Mouse (Mus musculus): ENCODE measurements around the gene Anapc15-ps.

Anapc15-ps gene

DNA sequence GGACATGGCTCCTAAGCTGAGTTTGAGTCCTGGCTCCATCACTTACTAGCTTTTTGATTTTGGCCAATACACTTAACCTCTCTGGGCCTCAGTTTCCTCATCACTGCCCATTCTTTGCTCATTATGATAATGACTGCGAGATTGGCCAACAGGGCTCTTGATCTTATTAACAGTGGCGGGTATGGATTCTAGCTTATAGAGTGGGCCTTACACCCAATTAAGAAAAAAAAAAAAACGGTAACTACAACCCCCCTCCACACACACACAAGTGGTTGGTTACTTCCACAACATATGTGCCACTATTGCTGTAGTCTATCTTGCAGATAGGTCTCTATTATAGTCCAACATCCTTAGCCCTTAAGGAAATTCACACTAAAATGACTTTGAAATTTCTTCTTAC, at the start of gene Anapc15-ps:
Gene Anapc15-ps, minus strand, starts transcription at position 101 of the 400 bp plus-strand sequence.
- DNase-seq (ENCODE audit: low spot score) = no peak

DNA sequence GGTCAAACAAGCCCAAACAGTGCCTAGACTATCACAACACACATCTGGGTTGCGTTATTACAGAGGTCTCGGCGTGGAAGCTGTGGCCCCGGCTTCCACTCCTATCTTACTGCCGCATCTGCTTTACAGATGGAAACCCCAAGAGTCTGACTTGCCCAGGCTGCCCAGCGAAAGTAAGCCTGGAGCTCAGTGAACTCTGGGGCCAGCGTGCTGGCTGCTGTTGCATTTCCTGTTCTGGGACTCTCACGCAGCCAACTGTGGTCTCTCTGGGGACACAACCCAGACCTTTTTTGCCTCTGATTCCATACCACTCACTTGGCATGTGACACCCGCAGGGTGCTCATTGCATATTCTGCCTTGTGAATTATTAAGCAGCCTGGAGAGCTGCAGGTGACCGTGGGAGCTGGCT, 49.0 kb upstream of the Anapc15-ps start:
- DNase-seq (ENCODE audit: low spot score) = no peak

- DNase-seq (ENCODE audit: low spot score) = no peak
Measured at GRCm38 (mm10) chr10:95720181-95720798, 47.0 kb upstream of the Anapc15-ps start.

DNA sequence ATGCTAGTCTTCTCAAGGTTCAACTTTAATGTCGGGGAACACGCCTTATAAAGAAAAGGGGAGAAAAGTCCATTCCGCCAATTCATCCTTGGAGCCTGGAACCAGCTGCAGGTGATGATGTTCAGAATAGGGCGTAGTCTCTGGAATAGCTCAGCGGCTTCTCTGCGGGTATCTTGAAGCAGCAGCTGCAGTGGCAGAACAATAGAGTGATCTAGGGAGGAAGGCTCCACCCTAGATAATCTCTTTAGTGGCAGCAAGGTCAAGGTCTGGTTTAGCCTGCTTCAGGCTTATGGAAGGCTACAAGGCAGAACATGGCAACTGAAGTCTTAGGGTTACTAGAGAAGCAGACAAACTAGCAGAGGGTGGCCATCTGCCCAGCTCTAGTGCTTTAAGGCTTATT, 46.2 kb upstream of the Anapc15-ps start:
- no peak for DNase-seq (ENCODE audit: low spot score)

GRCm38 (mm10) chr10:95718760-95719159, 45.5 kb upstream of the Anapc15-ps start:
- no peak for DNase-seq (ENCODE audit: low spot score)

- no peak for DNase-seq (ENCODE audit: low spot score)
Measured at GRCm38 (mm10) chr10:95717106-95717680, 43.9 kb upstream of the Anapc15-ps start.

GRCm38 (mm10) chr10:95715687-95716086, 42.4 kb upstream of the Anapc15-ps start:
- DNase-seq (ENCODE audit: low spot score) = no peak

- no peak for DNase-seq (ENCODE audit: low spot score)
Measured at GRCm38 (mm10) chr10:95712221-95712620, 39.0 kb upstream of the Anapc15-ps start.

GRCm38 (mm10) chr10:95709903-95710660, 36.8 kb upstream of the Anapc15-ps start:
- no peak for DNase-seq (ENCODE audit: low spot score)

DNA sequence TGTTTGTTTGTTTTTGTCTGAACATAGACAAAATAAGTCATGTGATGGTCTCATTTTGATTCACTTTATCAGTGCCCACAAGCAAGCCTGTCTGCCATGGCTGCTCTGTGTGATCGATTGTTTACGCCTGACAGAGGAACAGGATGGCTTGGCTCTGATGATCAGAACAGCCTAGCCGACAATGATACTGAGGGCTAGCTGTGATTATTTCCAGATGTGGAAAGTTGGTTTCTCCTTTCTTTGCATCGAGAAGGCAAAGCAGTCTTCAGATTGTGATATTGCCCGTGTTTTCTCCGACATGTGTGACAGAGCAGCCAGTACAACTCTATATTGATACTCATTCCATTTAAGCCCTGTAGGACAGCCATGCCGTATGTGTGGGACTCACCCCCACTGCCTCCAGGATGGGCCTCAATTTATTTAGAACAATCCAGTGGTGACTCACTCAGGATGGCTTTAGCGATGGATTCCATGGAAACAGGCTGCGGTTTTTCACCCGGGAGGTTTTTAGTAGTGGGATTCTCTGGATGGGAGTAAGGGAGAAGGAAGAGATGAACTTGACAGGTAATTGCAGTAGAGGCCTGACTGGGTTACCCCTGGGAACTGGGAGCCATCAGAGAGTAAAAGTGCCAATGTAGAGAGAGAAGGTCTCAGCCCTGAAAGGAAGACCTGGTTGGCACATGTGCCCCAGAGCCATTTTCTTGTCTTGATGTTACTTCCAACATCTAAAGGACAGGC, 36.1 kb upstream of the Anapc15-ps start:
- DNase-seq (ENCODE audit: low spot score) = no peak

GRCm38 (mm10) chr10:95708001-95708400, 34.8 kb upstream of the Anapc15-ps start:
- DNase-seq (ENCODE audit: low spot score) = no peak

DNA sequence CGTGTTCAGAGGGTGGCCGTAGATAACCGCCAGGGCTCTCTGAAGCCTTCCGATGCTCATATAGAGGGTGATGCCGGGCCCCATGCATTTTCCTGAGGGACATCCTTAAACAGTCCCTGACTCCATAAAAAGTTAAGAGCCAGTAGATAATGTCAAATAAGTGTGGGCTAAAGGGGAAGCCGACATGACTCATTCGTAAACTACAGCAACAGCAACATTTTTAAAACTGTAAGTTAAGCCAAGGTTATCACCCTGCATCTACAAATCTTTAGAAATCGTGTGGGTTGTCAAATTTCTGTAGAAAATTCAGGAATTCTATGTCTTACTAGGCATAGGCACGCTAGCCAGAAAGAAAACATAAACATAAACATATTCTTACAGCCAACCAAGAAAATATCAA, 33.6 kb upstream of the Anapc15-ps start:
- no peak for DNase-seq (ENCODE audit: low spot score)

- no peak for DNase-seq (ENCODE audit: low spot score)
Measured at GRCm38 (mm10) chr10:95705747-95706146, 32.5 kb upstream of the Anapc15-ps start.

GRCm38 (mm10) chr10:95704847-95705246, 31.6 kb upstream of the Anapc15-ps start:
- no peak for DNase-seq (ENCODE audit: low spot score)

DNA sequence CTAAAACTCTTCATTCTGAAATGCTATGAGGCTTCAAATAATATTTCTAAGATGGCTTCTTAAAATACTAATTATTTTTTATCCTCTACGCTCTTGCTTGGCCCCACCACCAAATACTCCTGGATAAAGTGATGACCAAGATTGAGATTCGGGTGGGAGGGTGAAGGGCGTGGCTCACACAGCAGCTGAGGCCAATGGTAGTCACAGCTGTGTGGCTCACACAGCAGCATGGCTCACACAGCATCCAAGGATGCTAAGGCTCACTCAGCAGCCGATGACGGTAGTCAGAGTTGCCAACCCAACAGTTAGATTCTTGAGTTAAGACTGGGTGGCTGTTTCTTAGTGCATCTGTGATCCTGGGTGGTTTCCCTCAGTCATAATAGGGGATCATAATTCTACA, 30.5 kb upstream of the Anapc15-ps start:
- no peak for DNase-seq (ENCODE audit: low spot score)

DNA sequence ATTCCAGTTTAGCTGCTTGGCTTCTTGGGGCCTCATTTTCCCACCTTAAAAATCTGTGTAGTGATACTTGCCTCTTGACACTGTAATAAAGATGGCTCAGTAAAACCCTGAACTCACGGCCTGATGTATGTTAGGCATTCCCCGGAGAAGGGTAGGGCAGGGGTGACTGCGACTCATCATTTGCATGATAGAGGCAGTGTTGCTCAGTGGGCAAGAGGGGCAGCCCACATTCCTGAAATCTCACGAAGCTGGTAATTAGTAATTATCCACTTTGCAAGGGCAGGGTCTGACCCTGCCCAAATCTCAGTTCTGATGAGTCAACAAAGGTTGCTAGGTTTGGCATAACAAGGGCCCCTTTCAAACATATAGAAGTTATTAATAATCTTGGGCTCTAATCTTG, 27.2 kb upstream of the Anapc15-ps start:
- no peak for DNase-seq (ENCODE audit: low spot score)

DNA sequence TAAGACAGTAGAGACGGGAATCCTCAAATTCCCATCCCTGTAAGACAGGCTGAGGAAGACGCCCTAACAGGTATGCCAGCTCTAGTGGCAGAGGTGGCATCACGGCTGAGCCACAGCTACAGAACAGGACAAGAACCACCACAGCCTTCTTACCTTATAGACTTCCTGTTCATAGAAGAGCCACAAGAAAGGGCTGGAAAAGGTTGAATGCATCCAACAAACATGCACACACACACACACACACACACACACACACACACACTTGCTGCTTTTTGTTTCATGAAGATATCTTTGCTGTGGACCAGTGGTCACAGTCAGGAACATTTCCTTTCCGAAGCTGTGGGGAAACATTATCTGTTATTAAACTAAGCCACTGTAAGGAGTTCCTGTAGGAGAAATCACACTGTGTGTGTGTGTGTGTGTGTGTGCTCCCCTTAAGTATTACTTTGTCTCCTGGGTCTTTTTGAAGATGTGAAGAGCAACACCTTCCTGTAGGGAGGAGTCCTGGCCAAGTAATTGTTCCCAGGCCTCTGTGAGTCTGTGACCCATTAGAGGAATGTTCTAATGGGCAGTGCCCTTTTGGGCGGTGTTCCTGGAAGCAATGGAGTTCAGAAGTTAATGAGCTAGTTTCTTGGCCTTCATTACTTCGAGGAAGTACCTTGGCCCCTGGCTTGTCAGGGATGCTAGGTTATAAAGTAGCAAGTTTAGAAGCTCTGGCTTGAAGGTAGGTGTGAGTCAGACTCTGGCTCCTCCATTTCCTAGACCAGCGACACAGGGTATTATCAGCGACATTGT, 25.9 kb upstream of the Anapc15-ps start:
- no peak for DNase-seq (ENCODE audit: low spot score)

- no peak for DNase-seq (ENCODE audit: low spot score)
Measured at GRCm38 (mm10) chr10:95696253-95696641, 23.0 kb upstream of the Anapc15-ps start.

GRCm38 (mm10) chr10:95695603-95696252, 22.5 kb upstream of the Anapc15-ps start:
- no peak for DNase-seq (ENCODE audit: low spot score)

DNA sequence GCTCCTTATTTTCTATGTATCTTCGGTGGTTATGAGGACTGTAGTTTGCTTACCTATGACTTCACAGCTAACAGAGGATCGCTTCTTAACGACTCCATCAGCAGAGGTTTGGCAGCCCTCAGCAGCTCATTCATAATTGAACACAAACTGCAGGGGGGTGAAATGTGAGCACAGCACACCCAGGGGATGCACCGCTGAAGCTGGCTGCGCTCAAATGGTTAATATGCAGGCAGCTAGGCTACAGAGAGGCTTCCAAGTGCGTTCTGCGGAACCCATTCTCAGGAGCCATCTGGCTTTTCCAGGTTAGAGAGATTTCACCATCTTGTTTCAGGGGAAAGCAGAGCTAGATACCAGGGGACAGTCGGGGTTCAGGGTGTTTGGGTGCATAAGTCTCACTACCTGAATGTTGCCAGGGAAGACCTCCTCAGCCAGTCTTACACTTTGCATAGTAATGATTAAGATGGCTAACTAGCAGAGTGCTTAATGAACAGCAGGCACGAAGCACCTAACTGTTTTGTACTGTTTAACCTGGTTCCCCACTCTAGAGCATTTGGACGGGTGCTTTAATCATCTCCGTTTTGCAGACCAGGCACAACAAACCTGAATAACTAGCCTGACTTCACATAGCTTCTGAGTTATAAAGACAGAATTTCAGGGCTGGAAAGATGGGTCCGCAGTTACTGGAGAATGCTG, 21.5 kb upstream of the Anapc15-ps start:
- DNase-seq (ENCODE audit: low spot score) = no peak

DNA sequence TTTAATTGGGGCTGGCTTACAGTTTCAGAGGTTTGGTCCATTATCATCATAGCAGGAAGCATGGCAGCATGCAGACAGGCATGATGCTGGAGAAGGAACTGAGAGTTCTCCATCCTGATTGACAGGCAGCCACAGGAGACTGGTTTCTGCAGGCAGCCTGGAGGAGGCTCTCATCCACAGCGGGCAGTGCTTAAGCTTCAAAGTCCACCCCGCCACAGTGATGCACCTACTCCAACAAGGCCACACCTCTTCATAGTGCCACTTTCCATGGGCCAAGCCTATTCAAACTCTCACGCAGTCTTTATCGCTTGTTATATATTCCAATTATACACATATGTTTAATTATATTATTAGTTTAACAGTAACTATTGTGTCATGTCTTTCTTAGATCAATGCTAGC, 18.1 kb upstream of the Anapc15-ps start:
- DNase-seq (ENCODE audit: low spot score) = no peak

All from lung, postnatal 25 days (tissue).